Mouse (Mus musculus) kidney, embryonic 16.5 days (tissue): Measurements from ENCODE around the gene Zfp354b. TPM values are rescaled to one million over a fixed set of nuclear protein-coding genes. Genes with fewer than 3 reads are reported as not detected.

ENCODE experiments used
- ATAC-seq: fragments of 200-750 bp; cut with Nextera tagmentation; 2 replicates; pipeline ENCODE4 v1.8.0; 2017; ENCODE audit warnings: moderate TSS enrichment; ENCODE audit not compliant: low FRiP score, low TSS enrichment
- H3K27ac ChIP-seq: fragments of 300-500 bp; sonication (generic); 2 replicates; pipeline ENCODE4 v1.5.1; 2014; ENCODE audit warnings: low read length
- H3K27me3 ChIP-seq: fragments of 300-500 bp; sonication (generic); 2 replicates; pipeline ENCODE4 v1.6.1; 2014; ENCODE audit warnings: low read length, control low read depth, mixed read lengths; ENCODE audit not compliant: insufficient read depth
- H3K36me3 ChIP-seq: fragments of 300-500 bp; sonication (generic); 2 replicates; pipeline ENCODE4 v1.6.1; 2014; ENCODE audit warnings: low read length, control low read depth, mixed read lengths; ENCODE audit not compliant: insufficient read depth
- H3K4me1 ChIP-seq: fragments of 300-500 bp; sonication (generic); 2 replicates; pipeline ENCODE4 v1.6.1; 2014; ENCODE audit warnings: low read length, control low read depth, mixed read lengths; ENCODE audit not compliant: insufficient read depth
- H3K4me2 ChIP-seq: fragments of 300-500 bp; sonication (generic); replicated peaks from 2 replicates; pipeline ENCODE4 v1.6.1; 2014; ENCODE audit warnings: low read depth, low read length
- H3K4me3 ChIP-seq: fragments of 300-500 bp; sonication (generic); 2 replicates; pipeline ENCODE4 v1.5.1; 2014; ENCODE audit warnings: mild to moderate bottlenecking, low read length
- H3K9ac ChIP-seq: fragments of 300-500 bp; sonication (generic); replicated peaks from 2 replicates; pipeline ENCODE4 v1.6.1; 2014; ENCODE audit warnings: low read length
- H3K9me3 ChIP-seq: fragments of 300-500 bp; sonication (generic); 2 replicates; pipeline ENCODE4 v1.6.1; 2016; ENCODE audit warnings: low read length, control low read depth
- WGBS: fragments of 180-500 bp; shearing (Covaris S2); extraction: QIAGEN DNeasy Blood & Tissue Kit; methylation state at CpG from one replicate; pipeline ENCODE4 v1.1.7; 2014; 5-methylcytosine and 5-hydroxymethylcytosine counted together
- polyA plus RNA-seq: library from polyadenylated mRNA; unstranded; fragments of >200 nt; fragmentation: Nextera tagmentation; extraction: Ambion mirVana; gene quantifications from 2 replicates; pipeline ENCODE4 v1.2.1, GENCODE M21; 2015

The Zfp354b gene
- polyA plus RNA-seq, 1 experiment from 2014 or later, result 1.9 TPM

DNA sequence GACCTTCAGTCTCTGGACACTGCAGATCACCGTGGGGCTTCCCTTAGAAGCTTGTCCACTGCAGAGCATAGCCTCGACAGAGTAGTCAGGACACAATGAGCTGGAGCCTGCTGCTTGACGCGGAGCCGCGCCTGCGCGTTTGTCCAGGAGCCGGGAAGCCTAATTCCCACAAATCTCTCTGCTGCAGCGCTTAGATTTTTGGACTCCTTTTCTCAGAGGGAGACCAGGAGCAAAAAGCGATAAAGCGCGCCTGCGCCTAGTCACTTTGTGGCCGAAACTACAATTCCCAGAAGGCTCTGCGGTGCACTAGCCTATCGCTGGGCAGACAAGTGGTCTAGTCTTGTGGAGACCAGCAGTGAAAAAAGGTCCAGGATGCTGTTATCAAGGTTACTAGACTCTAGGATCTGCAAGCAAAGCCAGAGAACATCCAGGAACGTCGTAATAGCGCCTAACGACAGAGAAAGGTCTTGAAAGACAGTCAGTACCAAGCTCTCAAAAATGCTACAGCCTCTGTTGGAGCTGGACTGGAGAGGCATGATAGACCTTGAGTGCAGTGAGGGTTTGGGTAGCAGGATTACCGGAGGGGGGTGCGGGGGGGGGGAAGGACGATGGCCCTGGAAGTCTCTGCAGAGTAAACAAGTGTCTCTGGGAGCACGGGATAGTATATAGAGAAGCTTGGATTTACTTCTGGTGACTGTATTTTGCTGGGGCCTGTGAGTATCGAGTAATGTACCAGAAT is 43.9 kb downstream of the Zfp354b start, which contains the start of gene Zfp454:
TSS of gene Zfp454 (minus strand) at position 262 of the 739 bp plus-strand sequence.
- H3K36me3 ChIP-seq, result peaks cover 16% of the 10 kb centered on the region

GRCm38 (mm10) chr11:50886933-50887293 is 44.5 kb downstream of the Zfp354b start:
- WGBS, result 6% methylated on average over 10 of the region's 10 CpGs

More for the DNA sequence above, 43.9 kb downstream of the Zfp354b start, which contains the start of gene Zfp454:
- Histone ChIP-seq H3K4me3 (peak within 1 kb of the TSS; percentile 54), H3K4me1 (peaks cover 8% of the 10 kb centered on the region; the same call in 1 of the 2 replicates), H3K27me3 (no peaks in the 10 kb centered on the region), H3K27ac (peak within 1 kb of the TSS; percentile 73), H3K9ac (peak within 1 kb of the TSS; percentile 73), H3K4me2 (peak within 1 kb of the TSS; percentile 70), H3K9me3 (peaks cover 4% of the 10 kb centered on the region; the same call in 1 of the 2 replicates)
- WGBS, result 4% methylated on average over 26 of the region's 26 CpGs
- ATAC-seq, result peak; percentile 95

DNA sequence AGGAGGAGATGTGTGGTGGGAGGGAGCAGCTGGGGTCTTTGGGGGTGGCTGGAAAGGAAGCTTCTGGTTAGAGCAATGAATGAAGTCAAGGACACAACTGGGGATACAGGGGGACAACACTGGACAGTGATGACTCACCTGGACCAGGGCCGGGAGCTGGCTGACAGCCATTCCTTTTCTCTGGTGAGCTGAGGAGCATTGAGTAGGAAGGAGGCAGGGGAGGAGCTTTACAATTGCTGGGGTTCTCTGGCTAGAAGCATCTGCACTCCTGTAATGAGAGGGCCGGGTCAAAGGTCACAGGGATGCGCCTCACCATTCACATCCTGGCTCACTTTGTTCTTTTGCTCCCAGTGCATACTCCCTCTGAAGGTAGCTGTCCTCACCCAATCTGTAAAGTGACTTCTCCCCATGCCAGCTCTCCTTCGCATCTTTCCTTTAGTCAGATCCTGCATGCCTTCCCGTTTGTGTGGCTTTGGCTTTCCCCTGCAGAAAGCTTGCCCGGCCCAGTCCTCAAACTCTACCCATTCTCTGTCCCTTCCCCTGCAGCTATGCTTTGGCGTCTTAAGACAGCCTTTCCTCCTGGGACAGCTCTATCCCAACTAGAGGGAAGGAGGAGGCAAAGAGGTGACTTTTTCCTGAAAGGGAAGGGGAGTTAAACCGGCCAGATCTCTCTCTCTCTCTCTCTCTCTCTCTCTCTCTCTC is 45.1 kb downstream of the Zfp354b start:
- H3K4me3 ChIP-seq, result peak overlapping the region; percentile 54
- 34% methylated on average over 8 of the region's 8 CpGs for WGBS
- no peaks in the 10 kb centered on the region for H3K27me3 ChIP-seq
- H3K36me3 ChIP-seq, result peaks cover 16% of the 10 kb centered on the region
- peak overlapping the region; percentile 70 for H3K4me2 ChIP-seq
- ATAC-seq, result no peak
- H3K9ac ChIP-seq, result peak overlapping the region; percentile 73
- peaks cover 8% of the 10 kb centered on the region; the same call in 1 of the 2 replicates for H3K4me1 ChIP-seq
- H3K9me3 ChIP-seq, result no peaks in the 10 kb centered on the region
- no peak overlapping the region for H3K27ac ChIP-seq

More at GRCm38 (mm10) chr11:50886933-50887293, 44.5 kb downstream of the Zfp354b start:
- Histone ChIP-seq H3K9ac (peak overlapping the region; percentile 73), H3K9me3 (0 out of 2 replicates have a peak, but pooled peaks cover 3% of the 10 kb centered on the region), H3K27me3 (no peaks in the 10 kb centered on the region), H3K4me1 (peaks cover 8% of the 10 kb centered on the region; the same call in 1 of the 2 replicates), H3K4me2 (peak overlapping the region; percentile 70), H3K36me3 (peaks cover 16% of the 10 kb centered on the region), H3K4me3 (peak overlapping the region; percentile 54), H3K27ac (peak overlapping the region; percentile 73)
- ATAC-seq, result peak; percentile 79

DNA sequence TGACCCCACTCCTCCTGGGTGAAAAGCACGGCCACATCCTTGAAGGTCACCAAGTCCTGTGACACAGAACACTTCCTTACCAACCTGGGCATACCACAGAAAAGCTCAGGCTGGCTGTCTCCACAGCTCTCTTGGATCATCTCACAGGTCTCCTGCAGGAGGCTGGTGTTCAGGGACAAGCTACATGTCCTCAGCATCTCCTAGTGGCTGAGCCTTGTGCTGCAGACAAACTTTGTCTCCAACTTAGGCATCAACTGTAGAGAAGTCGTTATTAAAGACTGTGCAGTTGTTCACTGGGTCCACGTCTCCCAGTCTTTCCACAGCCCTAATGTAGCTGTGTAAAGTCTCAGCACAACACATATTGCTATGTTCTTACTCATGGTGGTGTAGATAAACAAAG is 47.7 kb downstream of the Zfp354b start:
- 80% methylated on average over 3 of the region's 3 CpGs for WGBS
- Histone ChIP-seq H3K9me3 (no peaks in the 10 kb centered on the region), H3K9ac (no peak overlapping the region), H3K27me3 (no peaks in the 10 kb centered on the region), H3K36me3 (peaks cover 36% of the 10 kb centered on the region), H3K4me2 (no peak overlapping the region), H3K4me1 (peaks cover 8% of the 10 kb centered on the region; the same call in 1 of the 2 replicates), H3K4me3 (no peak overlapping the region), H3K27ac (no peak overlapping the region)
- no peak for ATAC-seq

DNA sequence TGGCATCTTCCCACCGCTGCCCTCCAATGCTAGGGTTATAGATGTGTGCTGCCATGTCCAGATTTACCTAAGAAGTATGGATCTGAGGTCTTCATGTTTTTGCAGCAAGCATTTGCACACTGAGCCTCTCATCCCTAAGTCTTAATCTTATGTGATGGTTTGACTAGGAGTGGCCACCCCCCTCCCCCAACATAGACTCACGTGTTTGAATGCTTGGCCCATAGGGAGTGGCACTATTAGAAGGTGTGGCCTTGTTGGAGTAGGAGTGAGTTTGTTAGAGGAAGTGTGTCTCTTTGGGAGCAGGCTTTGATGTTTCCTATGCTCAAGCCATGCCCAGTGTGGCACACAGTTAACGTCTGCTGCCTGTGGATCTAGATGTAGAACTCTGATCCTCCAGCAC is 52.8 kb downstream of the Zfp354b start:
- no peaks in the 10 kb centered on the region for H3K4me1 ChIP-seq
- H3K9ac ChIP-seq, result no peak overlapping the region
- no peak overlapping the region for H3K4me2 ChIP-seq
- H3K4me3 ChIP-seq, result no peak overlapping the region
- H3K36me3 ChIP-seq, result peaks cover 64% of the 10 kb centered on the region
- WGBS, result 92% methylated on average over 3 of the region's 3 CpGs
- peaks cover 20% of the 10 kb centered on the region for H3K9me3 ChIP-seq
- no peak for ATAC-seq
- no peaks in the 10 kb centered on the region for H3K27me3 ChIP-seq
- no peak overlapping the region for H3K27ac ChIP-seq

Other genes starting within 250 kb of the Zfp354b start
- gene Zfp354c, start 103.9 kb downstream of the Zfp354b start, polyA plus RNA-seq, result 27.6 and 29.3 TPM in 2 replicates
- 0.72 and 1.0 TPM in 2 replicates for gene Zfp879, start 90.1 kb downstream of the Zfp354b start, polyA plus RNA-seq
- 0.10 TPM in 1 of 2 replicates, not detected in the other for gene Grm6, start 80.9 kb downstream of the Zfp354b start, polyA plus RNA-seq
- gene Zfp454, start 44.0 kb downstream of the Zfp354b start, polyA plus RNA-seq, result 8.6 and 9.6 TPM in 2 replicates
- 15.4 and 18.2 TPM in 2 replicates for gene Zfp2, start 15.5 kb downstream of the Zfp354b start, polyA plus RNA-seq
- not detected in 2 replicates for gene 4933414I15Rik, start 12.1 kb upstream of the Zfp354b start, polyA plus RNA-seq
- not detected in 2 replicates for gene Prop1, start 22.1 kb upstream of the Zfp354b start, polyA plus RNA-seq
- not detected in 2 replicates for gene Olfr1378, start 34.9 kb upstream of the Zfp354b start, polyA plus RNA-seq
- gene Olfr1377, start 50.3 kb upstream of the Zfp354b start, polyA plus RNA-seq, result not detected in 2 replicates
- not detected in 2 replicates for gene Olfr51, start 72.0 kb upstream of the Zfp354b start, polyA plus RNA-seq
- not detected in 2 replicates for gene Olfr54, start 82.6 kb upstream of the Zfp354b start, polyA plus RNA-seq
- gene Olfr1375, start 116.5 kb upstream of the Zfp354b start, polyA plus RNA-seq, result not detected in 2 replicates
- gene Zfp354a, start 127.6 kb upstream of the Zfp354b start, polyA plus RNA-seq, result 13.5 and 14.2 TPM in 2 replicates